Mouse (Mus musculus): ENCODE data around the gene Wfdc13. TPM values are rescaled to one million over a fixed set of nuclear protein-coding genes. Genes with fewer than 3 reads are reported as not detected.

Gene Wfdc13
- polyA plus RNA-seq, 1 experiment from 2014 or later: 0.35 TPM

DNA sequence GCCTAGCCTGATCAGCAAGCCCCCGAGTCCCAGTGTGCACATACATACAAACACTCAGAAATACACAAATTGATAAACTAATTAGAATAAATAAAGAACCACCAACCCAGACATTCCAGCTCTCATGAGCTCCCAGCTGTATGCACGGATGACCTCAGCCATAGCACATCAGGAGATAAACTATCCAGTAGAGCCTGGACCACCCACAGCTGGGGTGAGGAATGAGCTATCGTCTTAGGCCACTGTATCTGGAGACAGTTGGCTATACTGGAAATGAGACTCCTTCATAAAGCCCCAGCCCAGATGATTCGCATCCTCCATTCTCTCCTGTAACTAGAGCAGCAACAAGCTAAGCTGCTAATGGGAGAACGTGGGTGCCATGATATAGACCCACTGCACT lies 49.9 kb downstream of the Wfdc13 start:
- no peak overlapping the region for H3K27ac ChIP-seq (ENCODE audit: low read length)
- H3K4me2 ChIP-seq (ENCODE audit: low read depth, low read length): no peak overlapping the region
- no peaks in the 10 kb centered on the region for H3K4me1 ChIP-seq (ENCODE audit: control insufficient read depth, insufficient read depth, low read length)
- H3K4me3 ChIP-seq (ENCODE audit: low read length): no peak overlapping the region
- H3K9ac ChIP-seq (ENCODE audit: low read length): no peak overlapping the region
- H3K27me3 ChIP-seq (ENCODE audit: control insufficient read depth, insufficient read depth, low read length): no peaks in the 10 kb centered on the region
- WGBS: 68% methylated on average over 5 of the region's 5 CpGs
- no peak for ATAC-seq (replicated peaks; ENCODE audit: extremely low read depth, insufficient read depth, low FRiP score)
- H3K9me3 ChIP-seq (replicated peaks; ENCODE audit: control insufficient read depth, low read length): no peaks in the 10 kb centered on the region
- no peaks in the 10 kb centered on the region for H3K36me3 ChIP-seq (ENCODE audit: control insufficient read depth, insufficient read depth)

DNA sequence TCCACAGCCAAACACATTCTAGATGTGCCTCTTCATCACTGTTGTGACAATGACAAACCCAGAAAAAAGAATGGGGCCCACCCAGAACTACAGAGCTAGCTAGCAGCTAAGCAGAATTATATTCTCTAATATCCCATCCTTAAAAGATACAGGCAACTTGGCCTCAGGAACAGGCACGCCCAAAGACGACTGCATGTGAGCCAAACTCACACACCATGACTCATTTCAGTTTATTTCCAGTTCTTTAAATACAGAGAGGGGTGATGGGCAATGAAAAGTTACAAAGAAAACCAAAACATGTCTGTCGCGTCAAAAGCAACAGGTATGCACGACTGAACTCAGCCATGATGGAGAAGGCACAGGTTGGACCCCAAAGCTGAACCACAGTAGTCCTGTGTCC lies 50.5 kb downstream of the Wfdc13 start:
- H3K4me3 ChIP-seq (ENCODE audit: low read length): no peak overlapping the region

More for the DNA sequence above, 50.5 kb downstream of the Wfdc13 start:
- Histone ChIP-seq H3K9me3 (replicated peaks; ENCODE audit: control insufficient read depth, low read length) (no peaks in the 10 kb centered on the region), H3K27ac (ENCODE audit: low read length) (no peak overlapping the region), H3K9ac (ENCODE audit: low read length) (no peak overlapping the region), H3K4me1 (ENCODE audit: control insufficient read depth, insufficient read depth, low read length) (no peaks in the 10 kb centered on the region), H3K36me3 (ENCODE audit: control insufficient read depth, insufficient read depth) (no peaks in the 10 kb centered on the region), H3K4me2 (ENCODE audit: low read depth, low read length) (no peak overlapping the region), H3K27me3 (ENCODE audit: control insufficient read depth, insufficient read depth, low read length) (no peaks in the 10 kb centered on the region)
- 82% methylated on average over 5 of the region's 5 CpGs for WGBS
- ATAC-seq (replicated peaks; ENCODE audit: extremely low read depth, insufficient read depth, low FRiP score): no peak

Other genes with a start within 250 kb of the Wfdc13 start
- gene Sdc4, start 241.2 kb upstream of the Wfdc13 start, polyA plus RNA-seq (2015; fragmentation: Nextera tagmentation; extraction: Ambion mirVana): 48.0 and 61.1 TPM in 2 replicates
- gene Sys1, start 228.1 kb upstream of the Wfdc13 start, polyA plus RNA-seq (2015; fragmentation: Nextera tagmentation; extraction: Ambion mirVana): 33.4 and 41.7 TPM in 2 replicates
- gene Gm20458, start 224.1 kb upstream of the Wfdc13 start, polyA plus RNA-seq (2015; fragmentation: Nextera tagmentation; extraction: Ambion mirVana): 11.6 and 12.1 TPM in 2 replicates
- gene Trp53tg5, start 211.4 kb upstream of the Wfdc13 start, polyA plus RNA-seq (2015; fragmentation: Nextera tagmentation; extraction: Ambion mirVana): not detected in 2 replicates
- gene Dbndd2, start 199.0 kb upstream of the Wfdc13 start, polyA plus RNA-seq (2015; fragmentation: Nextera tagmentation; extraction: Ambion mirVana): 10.6 and 16.4 TPM in 2 replicates
- gene Pigt, start 187.6 kb upstream of the Wfdc13 start, polyA plus RNA-seq (2015; fragmentation: Nextera tagmentation; extraction: Ambion mirVana): 45.3 and 46.2 TPM in 2 replicates
- gene Wfdc2, start 122.7 kb upstream of the Wfdc13 start, polyA plus RNA-seq (2015; fragmentation: Nextera tagmentation; extraction: Ambion mirVana): 21.3 and 50.0 TPM in 2 replicates
- not detected in 2 replicates for gene Spint3, start 111.6 kb upstream of the Wfdc13 start, polyA plus RNA-seq (2015; fragmentation: Nextera tagmentation; extraction: Ambion mirVana)
- 0.19 and 0.30 TPM in 2 replicates for gene Wfdc6a, start 99.7 kb upstream of the Wfdc13 start, polyA plus RNA-seq (2015; fragmentation: Nextera tagmentation; extraction: Ambion mirVana)
- gene Eppin, start 91.5 kb upstream of the Wfdc13 start, polyA plus RNA-seq (2015; fragmentation: Nextera tagmentation; extraction: Ambion mirVana): not detected in 2 replicates
- not detected in 2 replicates for gene Wfdc6b, start 71.6 kb upstream of the Wfdc13 start, polyA plus RNA-seq (2015; fragmentation: Nextera tagmentation; extraction: Ambion mirVana)
- gene Wfdc8, start 71.5 kb upstream of the Wfdc13 start, polyA plus RNA-seq (2015; fragmentation: Nextera tagmentation; extraction: Ambion mirVana): not detected in 2 replicates
- not detected in 2 replicates for gene Wfdc16, start 46.3 kb upstream of the Wfdc13 start, polyA plus RNA-seq (2015; fragmentation: Nextera tagmentation; extraction: Ambion mirVana)
- 0.35 TPM in 1 of 2 replicates, not detected in the other for gene Wfdc10, start 29.1 kb upstream of the Wfdc13 start, polyA plus RNA-seq (2015; fragmentation: Nextera tagmentation; extraction: Ambion mirVana)
- gene Wfdc9, start 28.5 kb upstream of the Wfdc13 start, polyA plus RNA-seq (2015; fragmentation: Nextera tagmentation; extraction: Ambion mirVana): not detected in 2 replicates
- not detected in 2 replicates for gene Wfdc11, start 11.0 kb upstream of the Wfdc13 start, polyA plus RNA-seq (2015; fragmentation: Nextera tagmentation; extraction: Ambion mirVana)
- not detected in 2 replicates for gene Spint4, start 13.4 kb downstream of the Wfdc13 start, polyA plus RNA-seq (2015; fragmentation: Nextera tagmentation; extraction: Ambion mirVana)
- gene Spint5, start 30.2 kb downstream of the Wfdc13 start, polyA plus RNA-seq (2015; fragmentation: Nextera tagmentation; extraction: Ambion mirVana): not detected in 2 replicates
- gene Wfdc3, start 60.8 kb downstream of the Wfdc13 start, polyA plus RNA-seq (2015; fragmentation: Nextera tagmentation; extraction: Ambion mirVana): 0.51 and 0.80 TPM in 2 replicates
- gene Dnttip1, start 60.9 kb downstream of the Wfdc13 start, polyA plus RNA-seq (2015; fragmentation: Nextera tagmentation; extraction: Ambion mirVana): 56.0 and 58.7 TPM in 2 replicates
- 388 and 390 TPM in 2 replicates for gene Ube2c, start 84.8 kb downstream of the Wfdc13 start, polyA plus RNA-seq (2015; fragmentation: Nextera tagmentation; extraction: Ambion mirVana)
- 6.7 and 28.8 TPM in 2 replicates for gene Tnnc2, start 94.9 kb downstream of the Wfdc13 start, polyA plus RNA-seq (2015; fragmentation: Nextera tagmentation; extraction: Ambion mirVana)
- gene Snx21, start 100.7 kb downstream of the Wfdc13 start, polyA plus RNA-seq (2015; fragmentation: Nextera tagmentation; extraction: Ambion mirVana): 40.6 and 45.6 TPM in 2 replicates
- 15.7 and 16.7 TPM in 2 replicates for gene Acot8, start 119.8 kb downstream of the Wfdc13 start, polyA plus RNA-seq (2015; fragmentation: Nextera tagmentation; extraction: Ambion mirVana)
- gene Zswim3, start 120.0 kb downstream of the Wfdc13 start, polyA plus RNA-seq (2015; fragmentation: Nextera tagmentation; extraction: Ambion mirVana): 5.9 and 6.4 TPM in 2 replicates
- 10.6 and 12.1 TPM in 2 replicates for gene Zswim1, start 137.6 kb downstream of the Wfdc13 start, polyA plus RNA-seq (2015; fragmentation: Nextera tagmentation; extraction: Ambion mirVana)
- gene Spata25, start 143.4 kb downstream of the Wfdc13 start, polyA plus RNA-seq (2015; fragmentation: Nextera tagmentation; extraction: Ambion mirVana): 0.42 TPM in 1 of 2 replicates, not detected in the other
- gene Ctsa, start 147.8 kb downstream of the Wfdc13 start, polyA plus RNA-seq (2015; fragmentation: Nextera tagmentation; extraction: Ambion mirVana): 173 and 184 TPM in 2 replicates
- gene Neurl2, start 148.3 kb downstream of the Wfdc13 start, polyA plus RNA-seq (2015; fragmentation: Nextera tagmentation; extraction: Ambion mirVana): 50.6 and 52.8 TPM in 2 replicates
- gene Pltp, start 172.6 kb downstream of the Wfdc13 start, polyA plus RNA-seq (2015; fragmentation: Nextera tagmentation; extraction: Ambion mirVana): 52.0 and 67.2 TPM in 2 replicates
- 53.4 and 54.5 TPM in 2 replicates for gene Pcif1, start 194.2 kb downstream of the Wfdc13 start, polyA plus RNA-seq (2015; fragmentation: Nextera tagmentation; extraction: Ambion mirVana)
- 9.2 and 9.5 TPM in 2 replicates for gene Zfp335, start 226.7 kb downstream of the Wfdc13 start, polyA plus RNA-seq (2015; fragmentation: Nextera tagmentation; extraction: Ambion mirVana)